Mouse (Mus musculus) hindbrain, embryonic 11.5 days (tissue): ENCODE data around the gene Brd2. TPM values are rescaled to one million over a fixed set of nuclear protein-coding genes. Genes with fewer than 3 reads are reported as not detected.

Experiments used
- ATAC-seq: fragments of 200-750 bp; cut with Nextera tagmentation; 2 replicates; pipeline ENCODE4 v1.8.0; 2017; ENCODE audit warnings: mild to moderate bottlenecking, moderate TSS enrichment, moderate library complexity; ENCODE audit not compliant: low FRiP score
- DNase-seq: peaks from one replicate; pipeline ENCODE4 v3.0.0-alpha.2; 2015; ENCODE audit warnings: low spot score
- H3K27ac ChIP-seq: fragments of 300-500 bp; sonication (generic); 2 replicates; pipeline ENCODE4 v1.5.1; 2014; ENCODE audit warnings: mild to moderate bottlenecking, low read depth, low read length
- H3K27me3 ChIP-seq: fragments of 300-500 bp; sonication (generic); 2 replicates; pipeline ENCODE4 v1.6.1; 2014; ENCODE audit warnings: mild to moderate bottlenecking, low read length, moderate library complexity, mixed read lengths; ENCODE audit not compliant: control insufficient read depth, insufficient read depth
- H3K36me3 ChIP-seq: fragments of 300-500 bp; sonication (generic); 2 replicates; pipeline ENCODE4 v1.6.1; 2014; ENCODE audit warnings: mild to moderate bottlenecking, low read length, moderate library complexity, mixed read lengths; ENCODE audit not compliant: control insufficient read depth, insufficient read depth
- H3K4me1 ChIP-seq: fragments of 300-500 bp; sonication (generic); replicated peaks from 2 replicates; pipeline ENCODE4 v1.6.1; 2014; ENCODE audit warnings: low read length, mixed read lengths; ENCODE audit not compliant: control insufficient read depth, insufficient read depth
- H3K4me2 ChIP-seq: fragments of 300-500 bp; sonication (generic); replicated peaks from 2 replicates; pipeline ENCODE4 v1.6.1; 2014; ENCODE audit warnings: mild to moderate bottlenecking, low read depth, low read length
- H3K4me3 ChIP-seq: fragments of 300-500 bp; sonication (generic); 2 replicates; pipeline ENCODE4 v1.5.1; 2014; ENCODE audit warnings: low read depth, low read length
- H3K9ac ChIP-seq: fragments of 300-500 bp; sonication (generic); 2 replicates; pipeline ENCODE4 v1.6.1; 2014; ENCODE audit warnings: low read depth, low read length
- H3K9me3 ChIP-seq: fragments of 300-500 bp; sonication (generic); 2 replicates; pipeline ENCODE4 v1.6.1; 2016; ENCODE audit warnings: low read length; ENCODE audit not compliant: control insufficient read depth
- WGBS: fragments of 180-500 bp; shearing (Covaris S2); extraction: QIAGEN DNeasy Blood & Tissue Kit; methylation state at CpG from one replicate; pipeline ENCODE4 v1.1.7; 2014; 5-methylcytosine and 5-hydroxymethylcytosine counted together
- polyA plus RNA-seq: library from polyadenylated mRNA; unstranded; fragments of >200 nt; fragmentation: Nextera tagmentation; extraction: Ambion mirVana; gene quantifications from 2 replicates; pipeline ENCODE4 v1.2.1, GENCODE M21; 2014

The Brd2 gene
- polyA plus RNA-seq, 1 experiment from 2014 or later: 159 TPM

- Histone ChIP-seq H3K4me1 (no peaks in the 10 kb centered on the region), H3K27ac (no peak within 1 kb of the TSS), H3K4me2 (no peak within 1 kb of the TSS), H3K36me3 (no peaks in the 10 kb centered on the region), H3K4me3 (no peak within 1 kb of the TSS), H3K9ac (no peak within 1 kb of the TSS), H3K9me3 (no peaks in the 10 kb centered on the region), H3K27me3 (no peaks in the 10 kb centered on the region)
- WGBS: 45% methylated on average over 11 of the region's 11 CpGs
- no peak for DNase-seq
- no peak for ATAC-seq
These were observed 30.1 kb downstream of the Brd2 start, which contains the start of gene H2-Oa for GRCm38 (mm10) chr17:34092197-34092875. Gene H2-Oa (plus strand): TSS chr17:34092340.

- H3K4me2 ChIP-seq: no peak overlapping the region
- H3K4me1 ChIP-seq: no peaks in the 10 kb centered on the region
- no peaks in the 10 kb centered on the region for H3K27me3 ChIP-seq
- 49% methylated on average over 7 of the region's 7 CpGs for WGBS
- ATAC-seq (no peak), DNase-seq (peak; percentile 52)
- no peak overlapping the region for H3K27ac ChIP-seq
- no peak overlapping the region for H3K4me3 ChIP-seq
- no peak overlapping the region; the same call in 1 of the 2 replicates for H3K9ac ChIP-seq
- no peaks in the 10 kb centered on the region for H3K36me3 ChIP-seq
- H3K9me3 ChIP-seq: no peaks in the 10 kb centered on the region
These were observed 31.5 kb downstream of the Brd2 start for GRCm38 (mm10) chr17:34090923-34091322.

- Histone ChIP-seq H3K27ac (no peak overlapping the region), H3K4me3 (no peak overlapping the region), H3K4me1 (no peaks in the 10 kb centered on the region), H3K27me3 (no peaks in the 10 kb centered on the region), H3K4me2 (no peak overlapping the region), H3K36me3 (no peaks in the 10 kb centered on the region), H3K9me3 (no peaks in the 10 kb centered on the region), H3K9ac (no peak overlapping the region)
- no peak for DNase-seq
- ATAC-seq: no peak
- 91% methylated on average over 11 of the region's 11 CpGs for WGBS
These were observed 34.3 kb downstream of the Brd2 start for GRCm38 (mm10) chr17:34088124-34088523.

- Histone ChIP-seq H3K4me2 (no peak overlapping the region), H3K27ac (no peak overlapping the region), H3K27me3 (no peaks in the 10 kb centered on the region), H3K9ac (no peak overlapping the region), H3K36me3 (no peaks in the 10 kb centered on the region), H3K4me1 (no peaks in the 10 kb centered on the region), H3K9me3 (no peaks in the 10 kb centered on the region), H3K4me3 (no peak overlapping the region)
- no peak for ATAC-seq
- 35% methylated on average over 2 of the region's 2 CpGs for WGBS
- no peak for DNase-seq
These were observed 35.0 kb downstream of the Brd2 start for GRCm38 (mm10) chr17:34087386-34087785.

GRCm38 (mm10) chr17:34083104-34083503 is 39.3 kb downstream of the Brd2 start:
- no peak overlapping the region for H3K9ac ChIP-seq
- DNase-seq: peak; percentile 46
- no peak for ATAC-seq
- H3K9me3 ChIP-seq: no peaks in the 10 kb centered on the region
- no peak overlapping the region for H3K4me2 ChIP-seq
- no peaks in the 10 kb centered on the region for H3K27me3 ChIP-seq
- 6% methylated on average over 8 of the region's 8 CpGs for WGBS
- no peak overlapping the region for H3K4me3 ChIP-seq
- no peak overlapping the region for H3K27ac ChIP-seq
- no peaks in the 10 kb centered on the region for H3K4me1 ChIP-seq
- H3K36me3 ChIP-seq: no peaks in the 10 kb centered on the region

GRCm38 (mm10) chr17:34079621-34080020 is 42.8 kb downstream of the Brd2 start:
- DNase-seq: peak; percentile 46
- ATAC-seq: peak; percentile 71
- Histone ChIP-seq H3K27me3 (peaks cover 7% of the 10 kb centered on the region; the same call in 1 of the 2 replicates), H3K9ac (no peak overlapping the region), H3K27ac (no peak overlapping the region), H3K9me3 (no peaks in the 10 kb centered on the region), H3K4me1 (no peaks in the 10 kb centered on the region), H3K4me2 (no peak overlapping the region), H3K36me3 (no peaks in the 10 kb centered on the region), H3K4me3 (no peak overlapping the region)
- WGBS: 14% methylated on average over 5 of the region's 5 CpGs

- Histone ChIP-seq H3K9me3 (no peaks in the 10 kb centered on the region), H3K27me3 (peaks cover 7% of the 10 kb centered on the region; the same call in 1 of the 2 replicates), H3K4me1 (no peaks in the 10 kb centered on the region), H3K4me3 (no peak overlapping the region), H3K27ac (no peak overlapping the region), H3K9ac (no peak overlapping the region), H3K36me3 (no peaks in the 10 kb centered on the region), H3K4me2 (no peak overlapping the region)
- no peak for ATAC-seq
- DNase-seq: no peak
- WGBS: 90% methylated on average over 11 of the region's 11 CpGs
These were observed 43.4 kb downstream of the Brd2 start for GRCm38 (mm10) chr17:34079002-34079401.

GRCm38 (mm10) chr17:34078148-34078547 is 44.3 kb downstream of the Brd2 start:
- 61% methylated on average over 4 of the region's 4 CpGs for WGBS
- ATAC-seq (no peak), DNase-seq (no peak)
- no peak overlapping the region for H3K9ac ChIP-seq
- peaks cover 7% of the 10 kb centered on the region; the same call in 1 of the 2 replicates for H3K27me3 ChIP-seq
- H3K4me2 ChIP-seq: no peak overlapping the region
- H3K36me3 ChIP-seq: no peaks in the 10 kb centered on the region
- no peak overlapping the region for H3K4me3 ChIP-seq
- no peak overlapping the region for H3K27ac ChIP-seq
- H3K9me3 ChIP-seq: no peaks in the 10 kb centered on the region
- no peaks in the 10 kb centered on the region for H3K4me1 ChIP-seq

GRCm38 (mm10) chr17:34077549-34077948 is 44.9 kb downstream of the Brd2 start:
- Histone ChIP-seq H3K4me1 (no peaks in the 10 kb centered on the region), H3K36me3 (no peaks in the 10 kb centered on the region), H3K4me2 (no peak overlapping the region), H3K4me3 (no peak overlapping the region), H3K9me3 (no peaks in the 10 kb centered on the region), H3K9ac (no peak overlapping the region), H3K27ac (no peak overlapping the region), H3K27me3 (peaks cover 7% of the 10 kb centered on the region; the same call in 1 of the 2 replicates)
- 2% methylated on average over 9 of the region's 9 CpGs for WGBS
- ATAC-seq: no peak
- peak; percentile 91 for DNase-seq
